Comparison of ENCODE assay signal across 7 mouse cellular contexts in the genomic region with DNA sequence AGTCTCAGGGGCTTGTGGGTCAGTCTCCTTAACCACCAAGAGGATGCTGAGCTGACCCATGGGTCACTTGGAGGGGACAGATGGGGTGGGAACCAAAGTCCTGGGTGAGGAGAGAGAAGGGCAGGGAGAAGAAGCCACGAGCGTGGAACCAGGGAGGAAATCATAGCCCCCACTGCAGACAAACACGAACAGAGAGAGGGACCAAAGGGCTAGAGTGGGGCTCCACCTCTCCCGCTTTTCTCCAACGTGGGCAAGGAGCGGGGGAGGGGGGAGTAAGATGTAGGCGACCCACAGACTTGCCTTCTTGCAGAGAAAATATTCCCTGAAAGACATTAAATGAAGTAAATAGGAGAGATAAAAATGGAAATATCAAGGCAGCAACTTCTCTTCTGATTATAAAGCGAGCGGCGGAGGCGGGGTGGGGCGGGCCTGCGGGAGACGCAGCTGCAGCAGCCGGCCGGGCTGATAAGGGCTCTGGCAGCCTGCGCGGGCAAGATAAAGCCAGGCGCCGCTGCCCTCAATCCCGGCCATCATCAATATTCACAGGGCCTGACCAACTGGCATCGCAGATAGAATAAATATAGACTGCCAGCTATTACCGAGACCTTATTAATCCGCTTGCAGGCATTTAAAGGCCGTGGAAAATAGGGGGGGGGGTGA. TPM values are rescaled to one million over a fixed set of nuclear protein-coding genes. Genes with fewer than 3 reads are reported as not detected.
DNase-seq lines count a peak whose midpoint lies in the region; ATAC-seq lines count a peak whose summit lies in the region.

No protein-coding gene starts in this region.

- H3K4me1 ChIP-seq in forebrain, embryonic 10.5 days = peaks cover 18% of the 10 kb centered on the region
- peaks cover 18% of the 10 kb centered on the region for H3K4me1 ChIP-seq in hindbrain, embryonic 14.5 days (replicated peaks; ENCODE audit: control insufficient read depth, insufficient read depth, low read length)
- peaks cover 23% of the 10 kb centered on the region for H3K4me1 ChIP-seq in lung, embryonic 15.5 days

- H3K4me2 ChIP-seq in hindbrain, embryonic 14.5 days (replicated peaks) = peak overlapping the region; percentile 36
- H3K4me2 ChIP-seq in lung, embryonic 15.5 days = peak overlapping the region; percentile 39

- H3K36me3 ChIP-seq in forebrain, embryonic 10.5 days (replicated peaks) = no peaks in the 10 kb centered on the region
- no peaks in the 10 kb centered on the region for H3K36me3 ChIP-seq in hindbrain, embryonic 14.5 days (replicated peaks; ENCODE audit: control insufficient read depth, insufficient read depth)
- H3K36me3 ChIP-seq in lung, embryonic 15.5 days = no peaks in the 10 kb centered on the region

- 21% methylated on average over 25 of the region's 25 CpGs for WGBS in forebrain, embryonic 10.5 days
- 13% methylated on average over 25 of the region's 25 CpGs for WGBS in hindbrain, embryonic 14.5 days
- WGBS in lung, embryonic 15.5 days = 4% methylated on average over 25 of the region's 25 CpGs

- peak; percentile 61 for ATAC-seq in hindbrain, embryonic 14.5 days (ENCODE audit: low FRiP score)
- peak; percentile 47; the same call in 1 of the 2 replicates for ATAC-seq in lung, embryonic 15.5 days (ENCODE audit: borderline replicate concordance, extremely low read depth, low FRiP score, low TSS enrichment)

- peak overlapping the region; percentile 34 for H3K4me3 ChIP-seq in forebrain, embryonic 10.5 days
- no peak overlapping the region for H3K4me3 ChIP-seq in hindbrain, embryonic 14.5 days (replicated peaks; ENCODE audit: low read length)
- no peak overlapping the region for H3K4me3 ChIP-seq in lung, embryonic 15.5 days

- H3K27ac ChIP-seq in forebrain, embryonic 10.5 days = peak overlapping the region; percentile 48
- peak overlapping the region; percentile 88 for H3K27ac ChIP-seq in hindbrain, embryonic 14.5 days
- 0 out of 2 replicates have a peak overlapping the region, but pooled peaks have one; percentile 4 for H3K27ac ChIP-seq in lung, embryonic 15.5 days

- peak; percentile 33 to 42 for DNase-seq in right cerebral cortex, adult 2 months (ENCODE audit: low spot score in 2 of 2)
- no peak for DNase-seq in right cerebral cortex, postnatal 36 days (ENCODE audit: low spot score in 2 of 2)
- DNase-seq in forebrain, embryonic 10.5 days (ENCODE audit: extremely low spot score, low spot score) = no peak
- peak; percentile 68 for DNase-seq in hindbrain, embryonic 14.5 days (ENCODE audit: low spot score)
- peak; percentile 86 for DNase-seq in spleen, adult 12 weeks (ENCODE audit: low spot score)
- DNase-seq in left cerebral cortex, adult 8-10 months (ENCODE audit: low spot score in 2 of 2) = no peak

- no peaks in the 10 kb centered on the region for H3K9me3 ChIP-seq in forebrain, embryonic 10.5 days
- H3K9me3 ChIP-seq in hindbrain, embryonic 14.5 days (ENCODE audit: control insufficient read depth, low read length) = no peaks in the 10 kb centered on the region
- no peaks in the 10 kb centered on the region for H3K9me3 ChIP-seq in lung, embryonic 15.5 days

- peak overlapping the region; percentile 47 for H3K9ac ChIP-seq in hindbrain, embryonic 14.5 days
- no peak overlapping the region for H3K9ac ChIP-seq in lung, embryonic 15.5 days

- H3K27me3 ChIP-seq in forebrain, embryonic 10.5 days (ENCODE audit: poor library complexity, severe bottlenecking) = peaks cover 61% of the 10 kb centered on the region
- no peaks in the 10 kb centered on the region for H3K27me3 ChIP-seq in hindbrain, embryonic 14.5 days (ENCODE audit: control insufficient read depth, insufficient read depth, low read length)
- peaks cover 42% of the 10 kb centered on the region; the same call in 1 of the 2 replicates for H3K27me3 ChIP-seq in lung, embryonic 15.5 days

RNA-seq across cellular contexts. Expression of a gene that starts 21.3 kb away (rescaled TPM):
- 1.6 and 2.4 TPM in 2 replicates for polyA plus RNA-seq in forebrain, embryonic 10.5 days (2016; fragmentation: Nextera tagmentation; extraction: Ambion mirVana)
- polyA plus RNA-seq in hindbrain, embryonic 14.5 days (2014; fragmentation: Nextera tagmentation; extraction: Ambion mirVana) = 22.4 and 27.7 TPM in 2 replicates
- polyA plus RNA-seq in lung, embryonic 15.5 days (2015; fragmentation: Nextera tagmentation; extraction: Ambion mirVana) = 4.8 and 5.4 TPM in 2 replicates
- 10 to 100 TPM; 21.6 to 26.5 (median 24.1) TPM for total RNA-seq in left cerebral cortex, adult 8-10 months (2022)

RNA-seq across cellular contexts. Expression of a gene that starts 55.1 kb away (rescaled TPM):
- 19.0 and 19.1 TPM in 2 replicates for polyA plus RNA-seq in forebrain, embryonic 10.5 days (2016; fragmentation: Nextera tagmentation; extraction: Ambion mirVana)
- 14.5 and 16.5 TPM in 2 replicates for polyA plus RNA-seq in hindbrain, embryonic 14.5 days (2014; fragmentation: Nextera tagmentation; extraction: Ambion mirVana)
- polyA plus RNA-seq in lung, embryonic 15.5 days (2015; fragmentation: Nextera tagmentation; extraction: Ambion mirVana) = 17.7 and 18.6 TPM in 2 replicates
- 10 to 100 TPM; 22.7 to 28.2 (median 26.1) TPM for total RNA-seq in left cerebral cortex, adult 8-10 months (2022)

Comparison
In these comparisons a context has a peak if more than half of its experiments do, and no peak if none do; other contexts are left out.
1. DNase-seq: peak in right cerebral cortex, adult 2 months (2 of 2), hindbrain, embryonic 14.5 days (single experiment) and spleen, adult 12 weeks (single experiment); none in right cerebral cortex, postnatal 36 days (0 of 2), forebrain, embryonic 10.5 days (single experiment) and left cerebral cortex, adult 8-10 months (0 of 2).
2. H3K27ac ChIP-seq: peak in every context shown above with its lines; median percentile 88 in hindbrain, embryonic 14.5 days; 48 in forebrain, embryonic 10.5 days; 4 in lung, embryonic 15.5 days.